Comparison of ENCODE assay signal across 8 mouse cellular contexts in genomic region chr2:29889991-29890833, GRCm38 (mm10). TPM values are rescaled to one million over a fixed set of nuclear protein-coding genes. Genes with fewer than 3 reads are reported as not detected.
A peak's percentile ranks its signal among the peaks of the same experiment; 100 is the strongest.
DNase-seq lines count a peak whose midpoint lies in the region; ATAC-seq and TF ChIP-seq lines count a peak whose summit lies in the region.

No protein-coding gene starts in this region.

- H3K9me3 ChIP-seq in embryonic facial prominence, embryonic 11.5 days (replicated peaks; ENCODE audit: control insufficient read depth, low read length): no peaks in the 10 kb centered on the region
- no peaks in the 10 kb centered on the region for H3K9me3 ChIP-seq in limb, embryonic 10.5 days (replicated peaks)
- no peaks in the 10 kb centered on the region for H3K9me3 ChIP-seq in midbrain, embryonic 12.5 days

- H3K4me3 ChIP-seq in embryonic facial prominence, embryonic 11.5 days (ENCODE audit: low read depth, low read length): peak overlapping the region; percentile 94
- H3K4me3 ChIP-seq in limb, embryonic 10.5 days: peak overlapping the region; percentile 90
- H3K4me3 ChIP-seq in midbrain, embryonic 12.5 days: peak overlapping the region; percentile 99
- peak overlapping the region; percentile 97 for H3K4me3 ChIP-seq in small intestine, adult 2 months (ENCODE audit: low read depth, low read length)

- H3K4me2 ChIP-seq in embryonic facial prominence, embryonic 11.5 days (ENCODE audit: low read depth, low read length): peak overlapping the region; percentile 93
- peak overlapping the region; percentile 91 for H3K4me2 ChIP-seq in midbrain, embryonic 12.5 days (replicated peaks)

- DNase-seq in 3134 (ENCODE audit: extremely low read depth, insufficient read length, low spot score): peak; percentile 88
- DNase-seq in adrenal gland, postnatal 25 days: peak; percentile 88
- DNase-seq in embryonic facial prominence, embryonic 11.5 days (ENCODE audit: low spot score): peak; percentile 87
- peak; percentile 99 for DNase-seq in heart, adult 11 months
- peak; percentile 87 for DNase-seq in kidney, adult 18-20 months
- peak; percentile 85 for DNase-seq in limb, embryonic 10.5 days (ENCODE audit: low spot score)

- under 1% methylated on average over 59 of the region's 61 CpGs for WGBS in embryonic facial prominence, embryonic 11.5 days
- under 1% methylated on average over 59 of the region's 61 CpGs for WGBS in limb, embryonic 10.5 days
- under 1% methylated on average over 53 of the region's 61 CpGs for WGBS in midbrain, embryonic 12.5 days
- WGBS in small intestine, adult 2 months: 2% methylated on average over 60 of the region's 61 CpGs

- no peaks in the 10 kb centered on the region for H3K27me3 ChIP-seq in embryonic facial prominence, embryonic 11.5 days (ENCODE audit: control insufficient read depth, insufficient read depth, low read length)
- H3K27me3 ChIP-seq in limb, embryonic 10.5 days (ENCODE audit: low read depth, poor library complexity, severe bottlenecking): no peaks in the 10 kb centered on the region
- no peaks in the 10 kb centered on the region for H3K27me3 ChIP-seq in midbrain, embryonic 12.5 days
- H3K27me3 ChIP-seq in small intestine, adult 2 months (ENCODE audit: control insufficient read depth, insufficient read depth, low read length): no peaks in the 10 kb centered on the region

- H3K4me1 ChIP-seq in embryonic facial prominence, embryonic 11.5 days (ENCODE audit: control insufficient read depth, insufficient read depth, low read length): peaks cover 5% of the 10 kb centered on the region; the same call in 1 of the 2 replicates
- H3K4me1 ChIP-seq in limb, embryonic 10.5 days: peaks cover 18% of the 10 kb centered on the region
- peaks cover 21% of the 10 kb centered on the region for H3K4me1 ChIP-seq in midbrain, embryonic 12.5 days
- peaks cover 14% of the 10 kb centered on the region for H3K4me1 ChIP-seq in small intestine, adult 2 months (ENCODE audit: control insufficient read depth, insufficient read depth, insufficient read length, low read length)

- TF ChIP-seq CTCF in small intestine, adult 2 months (IDR thresholded peaks at IDR 0.05; ENCODE audit: extremely low read depth, insufficient read length, insufficient replicate concordance, low read depth, low read length): peak; percentile 15; the same call in 1 of the 2 replicates

- H3K9ac ChIP-seq in embryonic facial prominence, embryonic 11.5 days (replicated peaks; ENCODE audit: low read length): peak overlapping the region; percentile 88
- H3K9ac ChIP-seq in midbrain, embryonic 12.5 days (replicated peaks): peak overlapping the region; percentile 98

- no peaks in the 10 kb centered on the region; the same call in 1 of the 2 replicates for H3K36me3 ChIP-seq in embryonic facial prominence, embryonic 11.5 days (replicated peaks; ENCODE audit: control insufficient read depth, insufficient read depth, low read depth, low read length)
- H3K36me3 ChIP-seq in limb, embryonic 10.5 days: peaks cover 44% of the 10 kb centered on the region
- H3K36me3 ChIP-seq in midbrain, embryonic 12.5 days: peaks cover 35% of the 10 kb centered on the region
- H3K36me3 ChIP-seq in small intestine, adult 2 months (ENCODE audit: control insufficient read depth, insufficient read depth, low read length): peaks cover 17% of the 10 kb centered on the region

- peak overlapping the region; percentile 78 for H3K27ac ChIP-seq in embryonic facial prominence, embryonic 11.5 days (replicated peaks; ENCODE audit: low read depth, low read length)
- peak overlapping the region; percentile 92 for H3K27ac ChIP-seq in limb, embryonic 10.5 days
- peak overlapping the region; percentile 88 for H3K27ac ChIP-seq in midbrain, embryonic 12.5 days (replicated peaks)
- peak overlapping the region; percentile 19; the same call in 1 of the 2 replicates for H3K27ac ChIP-seq in small intestine, adult 2 months (ENCODE audit: insufficient read depth, low read depth, low read length)

- no peak for TF ChIP-seq POLR2A in small intestine, adult 2 months (IDR thresholded peaks at IDR 0.05; ENCODE audit: low read depth, low read length)

- ATAC-seq in embryonic facial prominence, embryonic 11.5 days (replicated peaks; ENCODE audit: insufficient number of reproducible peaks, low FRiP score, low TSS enrichment, low read depth): peak; percentile 93
- ATAC-seq in midbrain, embryonic 12.5 days (ENCODE audit: low FRiP score, low read depth): peak; percentile 90

RNA-seq across cellular contexts. Expression of gene Odf2, which starts 1.2 kb away (rescaled TPM):
- total RNA-seq in adrenal gland, postnatal 25 days (2021): 51.0 and 66.3 TPM in 2 replicates
- polyA plus RNA-seq in embryonic facial prominence, embryonic 11.5 days (2014; fragmentation: Nextera tagmentation; extraction: Ambion mirVana): 66.4 and 69.8 TPM in 2 replicates
- polyA plus RNA-seq in limb, embryonic 10.5 days (2016; fragmentation: Nextera tagmentation; extraction: Ambion mirVana): 101 and 105 TPM in 2 replicates
- 108 and 110 TPM in 2 replicates for polyA plus RNA-seq in midbrain, embryonic 12.5 days (2016; fragmentation: Nextera tagmentation; extraction: Ambion mirVana)
- 8.2 and 14.0 TPM in 2 replicates for polyA plus RNA-seq in small intestine, adult 2 months (2012; rRNA removed)

RNA-seq across cellular contexts. Expression of gene Cercam, which starts 21.2 kb away (rescaled TPM):
- total RNA-seq in adrenal gland, postnatal 25 days (2021): 11.3 and 11.6 TPM in 2 replicates
- polyA plus RNA-seq in embryonic facial prominence, embryonic 11.5 days (2014; fragmentation: Nextera tagmentation; extraction: Ambion mirVana): 6.1 and 7.5 TPM in 2 replicates
- 8.9 and 11.4 TPM in 2 replicates for polyA plus RNA-seq in limb, embryonic 10.5 days (2016; fragmentation: Nextera tagmentation; extraction: Ambion mirVana)
- polyA plus RNA-seq in midbrain, embryonic 12.5 days (2016; fragmentation: Nextera tagmentation; extraction: Ambion mirVana): 22.3 and 22.6 TPM in 2 replicates
- polyA plus RNA-seq in small intestine, adult 2 months (2012; rRNA removed): 3.5 and 5.9 TPM in 2 replicates

RNA-seq across cellular contexts. Expression of gene Gle1, which starts 45.0 kb away (rescaled TPM):
- 39.1 and 41.9 TPM in 2 replicates for total RNA-seq in adrenal gland, postnatal 25 days (2021)
- polyA plus RNA-seq in embryonic facial prominence, embryonic 11.5 days (2014; fragmentation: Nextera tagmentation; extraction: Ambion mirVana): 56.8 and 57.7 TPM in 2 replicates
- 75.8 and 86.9 TPM in 2 replicates for polyA plus RNA-seq in limb, embryonic 10.5 days (2016; fragmentation: Nextera tagmentation; extraction: Ambion mirVana)
- polyA plus RNA-seq in midbrain, embryonic 12.5 days (2016; fragmentation: Nextera tagmentation; extraction: Ambion mirVana): 73.1 and 77.8 TPM in 2 replicates
- polyA plus RNA-seq in small intestine, adult 2 months (2012; rRNA removed): 4.4 and 7.4 TPM in 2 replicates

Comparison
In these comparisons a context has a peak if more than half of its experiments do, and no peak if none do; other contexts are left out.
1. Peak in every context shown above with its lines: DNase-seq, ATAC-seq, H3K4me3 ChIP-seq and H3K27ac ChIP-seq.
2. H3K27ac ChIP-seq: peak in every context shown above with its lines; median percentile 92 in limb, embryonic 10.5 days; 88 in midbrain, embryonic 12.5 days; 78 in embryonic facial prominence, embryonic 11.5 days; 19 in small intestine, adult 2 months.